Mouse (Mus musculus) kidney, adult 2 months (tissue): ENCODE results near the gene Cmya5. TPM values are rescaled to one million over a fixed set of nuclear protein-coding genes. Genes with fewer than 3 reads are reported as not detected.

Experiments used
- DNase-seq: peaks from one replicate; pipeline ENCODE4 v3.0.0; 2021
- H3K27ac ChIP-seq: fragments of 200-500 bp; 2 replicates; pipeline ENCODE4 v1.5.1; 2012; ENCODE audit warnings: low read depth, low read length, control low read depth, inconsistent platforms; ENCODE audit not compliant: insufficient read depth
- H3K27me3 ChIP-seq: fragments of 200-500 bp; replicated peaks from 2 replicates; pipeline ENCODE4 v1.6.1; 2012; ENCODE audit warnings: mild to moderate bottlenecking, moderate library complexity, low read length, inconsistent platforms; ENCODE audit not compliant: control insufficient read depth, insufficient read depth
- H3K36me3 ChIP-seq: fragments of 200-500 bp; 2 replicates; pipeline ENCODE4 v1.6.1; 2012; ENCODE audit warnings: mild to moderate bottlenecking, moderate library complexity, low read length, inconsistent platforms; ENCODE audit not compliant: control insufficient read depth, insufficient read depth
- H3K4me1 ChIP-seq: fragments of 200-500 bp; 2 replicates; pipeline ENCODE4 v1.6.1; 2011; ENCODE audit warnings: low read length; ENCODE audit not compliant: control insufficient read depth, insufficient read depth
- H3K4me3 ChIP-seq: fragments of 200-500 bp; 2 replicates; pipeline ENCODE4 v1.5.1; 2011; ENCODE audit warnings: mild to moderate bottlenecking, low read depth, low read length, control low read depth; ENCODE audit not compliant: insufficient read depth
- CTCF ChIP-seq: fragments of 200-500 bp; conservative IDR thresholded peaks from 2 replicates; pipeline ENCODE4 v1.5.1; 2011; ENCODE audit warnings: low read depth, mild to moderate bottlenecking, control low read depth, low read length, moderate library complexity, mixed read lengths; ENCODE audit not compliant: insufficient read depth, insufficient read length
- POLR2A ChIP-seq: fragments of 200-500 bp; IDR thresholded peaks from one replicate; pipeline ENCODE4 v1.6.1; 2011; ENCODE audit warnings: low read depth, low read length, control low read depth
- whole genome bisulfite sequencing: fragments of 180-500 bp; shearing (Covaris S2); methylation state at CpG from one replicate; pipeline ENCODE4 v1.1.7; 2018; 5-methylcytosine and 5-hydroxymethylcytosine counted together
- polyA plus RNA-seq: library from polyadenylated mRNA; depleted of rRNA; stranded (reverse); fragments of >200 nt; gene quantifications from 2 replicates; pipeline ENCODE4 v1.2.3, GENCODE M21; 2012; rRNA removed

The Cmya5 gene
- polyA plus RNA-seq, 1 experiment: 1.0 TPM

- 78% methylated on average over 6 of the region's 6 CpGs for WGBS
- H3K4me3 ChIP-seq: no peak overlapping the region
- TF ChIP-seq CTCF (no peak), POLR2A (no peak)
Measured at GRCm38 (mm10) chr13:93004003-93004402, 140.5 kb downstream of the Cmya5 start.

GRCm38 (mm10) chr13:93002456-93002855, 142.1 kb downstream of the Cmya5 start:
- WGBS: 66% methylated on average over 2 of the region's 2 CpGs
- no peak for TF ChIP-seq CTCF
- no peak for TF ChIP-seq POLR2A
- Histone ChIP-seq H3K27me3 (no peaks in the 10 kb centered on the region), H3K27ac (no peak overlapping the region), H3K4me3 (no peak overlapping the region), H3K36me3 (no peaks in the 10 kb centered on the region), H3K4me1 (no peaks in the 10 kb centered on the region)
- DNase-seq: no peak

More at GRCm38 (mm10) chr13:93004003-93004402, 140.5 kb downstream of the Cmya5 start:
- no peaks in the 10 kb centered on the region for H3K36me3 ChIP-seq
- no peaks in the 10 kb centered on the region for H3K4me1 ChIP-seq
- no peak overlapping the region for H3K27ac ChIP-seq
- DNase-seq: no peak
- H3K27me3 ChIP-seq: no peaks in the 10 kb centered on the region

GRCm38 (mm10) chr13:93000640-93001351, 143.7 kb downstream of the Cmya5 start:
- DNase-seq: no peak
- Histone ChIP-seq H3K36me3 (no peaks in the 10 kb centered on the region), H3K4me3 (no peak overlapping the region), H3K27ac (no peak overlapping the region), H3K4me1 (no peaks in the 10 kb centered on the region), H3K27me3 (no peaks in the 10 kb centered on the region)
- 42% methylated on average over 12 of the region's 12 CpGs for WGBS
- TF ChIP-seq CTCF (no peak), POLR2A (no peak)

- peak; percentile 25 for DNase-seq
- H3K36me3 ChIP-seq: no peaks in the 10 kb centered on the region
- no peak overlapping the region for H3K4me3 ChIP-seq
- no peak for TF ChIP-seq CTCF
- no peak for TF ChIP-seq POLR2A
- 37% methylated on average over 9 of the region's 9 CpGs for WGBS
- H3K4me1 ChIP-seq: no peaks in the 10 kb centered on the region
- H3K27ac ChIP-seq: no peak overlapping the region
- no peaks in the 10 kb centered on the region for H3K27me3 ChIP-seq
Measured at GRCm38 (mm10) chr13:92999860-93000259, 144.7 kb downstream of the Cmya5 start.

GRCm38 (mm10) chr13:92994743-92995142, 149.8 kb downstream of the Cmya5 start:
- Histone ChIP-seq H3K36me3 (no peaks in the 10 kb centered on the region), H3K4me1 (no peaks in the 10 kb centered on the region), H3K27me3 (no peaks in the 10 kb centered on the region), H3K27ac (no peak overlapping the region), H3K4me3 (no peak overlapping the region)
- no peak for DNase-seq
- TF ChIP-seq CTCF (no peak), POLR2A (no peak)

- WGBS: 92% methylated on average over 5 of the region's 5 CpGs
Measured at GRCm38 (mm10) chr13:92992823-92993222, 151.7 kb downstream of the Cmya5 start.

More at GRCm38 (mm10) chr13:92992823-92993222, 151.7 kb downstream of the Cmya5 start:
- Histone ChIP-seq H3K4me3 (no peak overlapping the region), H3K4me1 (no peaks in the 10 kb centered on the region), H3K27ac (no peak overlapping the region), H3K36me3 (no peaks in the 10 kb centered on the region), H3K27me3 (no peaks in the 10 kb centered on the region)
- no peak for DNase-seq
- TF ChIP-seq POLR2A: no peak
- no peak for TF ChIP-seq CTCF

Other genes with a start within 250 kb of the Cmya5 start
- gene Tent2, start 47.7 kb upstream of the Cmya5 start, polyA plus RNA-seq: 10.9 and 15.9 TPM in 2 replicates
- gene Homer1, start 154.9 kb upstream of the Cmya5 start, polyA plus RNA-seq: 2.5 and 2.7 TPM in 2 replicates